Mouse (Mus musculus) hindbrain, postnatal 0 days (tissue): ENCODE measurements around the gene Psmd1. TPM values are rescaled to one million over a fixed set of nuclear protein-coding genes. Genes with fewer than 3 reads are reported as not detected.

ENCODE experiments used
- ATAC-seq: fragments of 200-750 bp; cut with Nextera tagmentation; 2 replicates; pipeline ENCODE4 v1.8.0; 2017; ENCODE audit warnings: mild to moderate bottlenecking, moderate TSS enrichment, moderate library complexity
- DNase-seq: peaks from one replicate; pipeline ENCODE4 v3.0.0-alpha.2; 2015; ENCODE audit warnings: low spot score
- H3K27ac ChIP-seq: fragments of 300-500 bp; sonication (generic); 2 replicates; pipeline ENCODE4 v1.5.1; 2014; ENCODE audit warnings: mild to moderate bottlenecking
- H3K27me3 ChIP-seq: fragments of 300-500 bp; sonication (generic); 2 replicates; pipeline ENCODE4 v1.6.1; 2014; ENCODE audit warnings: low read length, mixed read lengths; ENCODE audit not compliant: insufficient read depth
- H3K36me3 ChIP-seq: fragments of 300-500 bp; sonication (generic); 2 replicates; pipeline ENCODE4 v1.6.1; 2014; ENCODE audit warnings: low read length, mixed read lengths; ENCODE audit not compliant: insufficient read depth
- H3K4me1 ChIP-seq: fragments of 300-500 bp; sonication (generic); 2 replicates; pipeline ENCODE4 v1.6.1; 2014; ENCODE audit warnings: antibody characterized with exemption, low read length, mixed read lengths; ENCODE audit not compliant: insufficient read depth
- H3K4me2 ChIP-seq: fragments of 300-500 bp; sonication (generic); 2 replicates; pipeline ENCODE4 v1.6.1; 2014; ENCODE audit warnings: low read depth, mild to moderate bottlenecking, low read length, moderate library complexity, mixed read lengths
- H3K4me3 ChIP-seq: fragments of 300-500 bp; sonication (generic); 2 replicates; pipeline ENCODE4 v1.5.1; 2014; ENCODE audit warnings: low read length
- H3K9ac ChIP-seq: fragments of 300-500 bp; sonication (generic); replicated peaks from 2 replicates; pipeline ENCODE4 v1.6.1; 2014; ENCODE audit warnings: mild to moderate bottlenecking, low read length, moderate library complexity, mixed read lengths
- H3K9me3 ChIP-seq: fragments of 300-500 bp; sonication (generic); 2 replicates; pipeline ENCODE4 v1.6.1; 2016; ENCODE audit warnings: low read length, mixed read lengths
- CTCF ChIP-seq: IDR thresholded peaks from 2 replicates; pipeline ENCODE4 v1.5.1; 2016; ENCODE audit warnings: antibody characterized with exemption, control low read depth, low read depth
- WGBS: fragments of 180-500 bp; shearing (Covaris S2); extraction: QIAGEN DNeasy Blood & Tissue Kit; methylation state at CpG from one replicate; pipeline ENCODE4 v1.1.7; 2014; 5-methylcytosine and 5-hydroxymethylcytosine counted together
- polyA plus RNA-seq: library from polyadenylated mRNA; unstranded; fragments of >200 nt; fragmentation: Nextera tagmentation; extraction: Ambion mirVana; gene quantifications from 2 replicates; pipeline ENCODE4 v1.2.1, GENCODE M21; 2015
- total RNA-seq: library from RNA; depleted of rRNA; stranded (reverse); fragments of >200 nt; gene quantifications from 2 replicates; pipeline ENCODE4 v1.2.3, GENCODE M21; 2014

Psmd1 gene
- total and polyA plus RNA-seq, 2 experiments from 2014 or later = 127 to 183 TPM

GRCm38 (mm10) chr1:86062523-86062922, 1.7 kb upstream of the Psmd1 start:
- Histone ChIP-seq H3K27ac (no peak overlapping the region), H3K4me2 (no peak overlapping the region), H3K36me3 (no peaks in the 10 kb centered on the region), H3K4me3 (no peak overlapping the region), H3K9ac (no peak overlapping the region), H3K4me1 (no peaks in the 10 kb centered on the region; the same call in 1 of the 2 replicates), H3K27me3 (no peaks in the 10 kb centered on the region), H3K9me3 (no peaks in the 10 kb centered on the region)
- no peak for ATAC-seq
- WGBS = 87% methylated on average over 6 of the region's 6 CpGs
- TF ChIP-seq CTCF = peak; percentile 45
- peak; percentile 8 for DNase-seq

DNA sequence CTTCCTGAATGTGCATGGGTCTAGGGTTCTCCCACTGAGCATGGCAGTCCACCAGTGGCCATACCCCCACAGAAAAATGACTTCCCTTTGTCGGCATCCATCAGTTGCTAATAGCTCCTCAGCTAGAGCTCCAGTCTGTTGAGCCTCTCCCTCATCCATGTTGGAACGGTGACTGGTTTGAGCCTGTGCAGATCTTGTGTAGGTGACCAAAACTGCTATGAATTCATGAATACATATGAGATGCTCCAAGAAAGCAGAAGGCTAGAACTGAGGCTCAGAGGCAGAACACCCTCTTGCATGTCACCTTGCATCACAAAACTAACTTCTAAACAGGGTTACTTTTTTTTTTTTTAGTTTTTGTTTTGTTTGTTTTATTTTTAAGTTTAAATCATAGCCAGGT, 12.4 kb downstream of the Psmd1 start:
- H3K4me3 ChIP-seq = no peak overlapping the region
- ATAC-seq (no peak), DNase-seq (no peak)
- H3K27ac ChIP-seq = no peak overlapping the region
- H3K27me3 ChIP-seq = no peaks in the 10 kb centered on the region
- TF ChIP-seq CTCF = no peak
- H3K36me3 ChIP-seq = peaks cover 42% of the 10 kb centered on the region
- H3K9ac ChIP-seq = no peak overlapping the region
- H3K4me2 ChIP-seq = no peak overlapping the region
- no peaks in the 10 kb centered on the region for H3K4me1 ChIP-seq
- 95% methylated on average over 2 of the region's 2 CpGs for WGBS
- no peaks in the 10 kb centered on the region for H3K9me3 ChIP-seq

GRCm38 (mm10) chr1:86094413-86094812, 30.2 kb downstream of the Psmd1 start:
- H3K27ac ChIP-seq = no peak overlapping the region
- ATAC-seq = no peak
- H3K27me3 ChIP-seq = no peaks in the 10 kb centered on the region
- 86% methylated on average over 7 of the region's 7 CpGs for WGBS
- no peak overlapping the region for H3K4me2 ChIP-seq
- no peak overlapping the region for H3K9ac ChIP-seq
- H3K9me3 ChIP-seq = no peaks in the 10 kb centered on the region
- no peak for DNase-seq
- H3K4me1 ChIP-seq = no peaks in the 10 kb centered on the region
- H3K4me3 ChIP-seq = no peak overlapping the region
- peaks cover 50% of the 10 kb centered on the region for H3K36me3 ChIP-seq
- peak; percentile 11; the same call in 1 of the 2 replicates for TF ChIP-seq CTCF

GRCm38 (mm10) chr1:86105054-86105453, 40.9 kb downstream of the Psmd1 start:
- H3K27ac ChIP-seq = no peak overlapping the region
- no peaks in the 10 kb centered on the region for H3K27me3 ChIP-seq
- WGBS = 92% methylated on average over 1 of the region's 1 CpGs
- no peaks in the 10 kb centered on the region for H3K4me1 ChIP-seq
- H3K4me3 ChIP-seq = no peak overlapping the region
- ATAC-seq (no peak), DNase-seq (no peak)
- no peak overlapping the region for H3K9ac ChIP-seq
- TF ChIP-seq CTCF = no peak
- H3K9me3 ChIP-seq = no peaks in the 10 kb centered on the region
- H3K4me2 ChIP-seq = no peak overlapping the region
- H3K36me3 ChIP-seq = no peaks in the 10 kb centered on the region

DNA sequence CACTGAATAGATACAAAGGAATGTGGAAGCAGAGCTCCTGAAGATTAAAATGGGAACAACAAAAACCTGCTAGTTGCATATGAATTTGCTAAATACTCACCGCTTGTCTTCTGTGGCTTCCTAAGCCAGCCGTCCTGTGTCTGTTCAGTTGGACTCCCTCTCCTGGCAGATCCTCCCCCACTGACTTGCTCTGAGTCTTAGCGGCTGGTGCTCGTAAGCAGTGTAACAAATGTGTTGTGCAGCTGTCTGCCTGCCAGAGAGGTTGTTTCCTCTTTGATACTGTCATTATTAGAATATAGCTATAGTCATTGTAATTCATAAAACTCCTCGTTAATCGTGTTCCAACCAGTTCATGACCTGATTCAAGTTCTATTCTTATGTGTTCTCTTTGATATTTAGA, 47.6 kb downstream of the Psmd1 start, which contains the start of gene Htr2b:
Gene Htr2b, minus strand, starts transcription at position 192 of the 400 bp plus-strand sequence.
- Histone ChIP-seq H3K4me3 (no peak within 1 kb of the TSS), H3K4me1 (no peaks in the 10 kb centered on the region), H3K27ac (no peak within 1 kb of the TSS), H3K9me3 (no peaks in the 10 kb centered on the region), H3K27me3 (no peaks in the 10 kb centered on the region), H3K4me2 (no peak within 1 kb of the TSS), H3K9ac (no peak within 1 kb of the TSS), H3K36me3 (0 out of 2 replicates have a peak, but pooled peaks cover 5% of the 10 kb centered on the region)
- 43% methylated on average over 6 of the region's 6 CpGs for WGBS
- ATAC-seq (no peak), DNase-seq (peak; percentile 20)
- TF ChIP-seq CTCF = no peak

DNA sequence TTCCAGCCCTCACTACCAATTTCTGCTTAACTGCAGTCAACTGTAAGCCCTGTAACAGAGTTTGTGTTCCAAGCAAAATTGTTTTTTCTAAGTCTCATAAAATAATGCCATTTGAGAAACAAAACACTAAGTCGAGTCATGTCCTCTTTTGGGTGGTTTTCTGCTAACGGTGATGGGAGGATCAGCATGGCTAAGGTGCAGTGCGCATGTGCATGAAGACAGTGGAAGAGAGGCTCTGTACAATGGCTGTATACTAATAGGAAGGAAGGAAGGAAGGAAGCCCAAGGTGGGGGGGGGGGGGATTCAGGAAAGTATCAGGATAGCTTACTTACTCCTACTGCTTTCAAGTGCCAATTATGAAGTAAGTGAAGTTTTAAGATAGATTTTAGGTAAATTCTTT, 50.0 kb downstream of the Psmd1 start:
- no peak overlapping the region for H3K4me2 ChIP-seq

DNA sequence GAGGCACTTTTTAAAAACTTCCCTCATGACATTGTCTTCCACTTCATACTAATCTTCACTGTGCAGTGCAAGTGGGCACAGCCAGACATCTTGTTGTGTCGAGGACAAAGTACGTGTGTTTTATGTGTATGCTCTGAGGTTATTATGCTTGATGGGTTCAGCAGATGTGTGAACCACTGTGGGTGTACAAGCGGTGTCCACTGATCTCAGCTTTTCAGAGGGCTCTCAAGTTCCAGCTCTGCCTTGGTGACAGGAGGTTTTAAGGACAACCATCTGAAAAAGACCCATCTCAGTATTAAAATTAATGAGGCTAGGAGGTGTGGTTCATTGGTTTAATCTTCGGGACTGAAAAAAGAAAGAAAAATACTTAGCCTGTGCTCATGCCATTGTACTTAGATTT, 55.4 kb downstream of the Psmd1 start:
- no peak for TF ChIP-seq CTCF
- no peak overlapping the region for H3K27ac ChIP-seq
- H3K36me3 ChIP-seq = peaks cover 52% of the 10 kb centered on the region; the same call in 1 of the 2 replicates
- H3K9ac ChIP-seq = no peak overlapping the region
- H3K4me3 ChIP-seq = no peak overlapping the region
- no peak overlapping the region for H3K4me2 ChIP-seq
- WGBS = 93% methylated on average over 4 of the region's 4 CpGs
- no peaks in the 10 kb centered on the region for H3K27me3 ChIP-seq
- no peaks in the 10 kb centered on the region for H3K9me3 ChIP-seq
- no peak for DNase-seq
- no peak for ATAC-seq
- no peaks in the 10 kb centered on the region for H3K4me1 ChIP-seq

More for the DNA sequence above, 50.0 kb downstream of the Psmd1 start:
- Histone ChIP-seq H3K27me3 (no peaks in the 10 kb centered on the region), H3K36me3 (peaks cover 23% of the 10 kb centered on the region; the same call in 1 of the 2 replicates), H3K4me1 (no peaks in the 10 kb centered on the region), H3K9ac (no peak overlapping the region), H3K9me3 (no peaks in the 10 kb centered on the region), H3K27ac (no peak overlapping the region), H3K4me3 (no peak overlapping the region)
- WGBS = 89% methylated on average over 3 of the region's 3 CpGs
- TF ChIP-seq CTCF = no peak
- ATAC-seq (no peak), DNase-seq (no peak)
